Mouse (Mus musculus) embryonic facial prominence, embryonic 15.5 days (tissue): ENCODE measurements at regions not wholly inside any gene's neighbourhood (a gene's known extent, or its start where the extent isn't known, plus 50 kb on each side); places are given as distances from the start of the nearest gene placed in this dataset.

ENCODE experiments used
- ATAC-seq: fragments of 200-750 bp; cut with Nextera tagmentation; 2 replicates; pipeline ENCODE4 v1.8.0; 2017; ENCODE audit warnings: low read depth, moderate TSS enrichment; ENCODE audit not compliant: insufficient number of reproducible peaks, low FRiP score, low TSS enrichment
- H3K27ac ChIP-seq: fragments of 300-500 bp; sonication (generic); replicated peaks from 2 replicates; pipeline ENCODE4 v1.5.1; 2015; ENCODE audit warnings: mild to moderate bottlenecking, inconsistent platforms
- H3K27me3 ChIP-seq: fragments of 300-500 bp; sonication (generic); 2 replicates; pipeline ENCODE4 v1.6.1; 2015; ENCODE audit warnings: inconsistent platforms
- H3K36me3 ChIP-seq: fragments of 300-500 bp; sonication (generic); 2 replicates; pipeline ENCODE4 v1.6.1; 2015; ENCODE audit warnings: mild to moderate bottlenecking, inconsistent platforms
- H3K4me1 ChIP-seq: fragments of 300-500 bp; sonication (generic); 2 replicates; pipeline ENCODE4 v1.6.1; 2015; ENCODE audit warnings: inconsistent platforms
- H3K4me2 ChIP-seq: fragments of 300-500 bp; sonication (generic); replicated peaks from 2 replicates; pipeline ENCODE4 v1.6.1; 2015; ENCODE audit warnings: mild to moderate bottlenecking, inconsistent platforms
- H3K4me3 ChIP-seq: fragments of 300-500 bp; sonication (generic); replicated peaks from 2 replicates; pipeline ENCODE4 v1.5.1; 2015; ENCODE audit warnings: mild to moderate bottlenecking, inconsistent platforms
- H3K9ac ChIP-seq: fragments of 300-500 bp; sonication (generic); 2 replicates; pipeline ENCODE4 v1.6.1; 2015; ENCODE audit warnings: inconsistent platforms
- H3K9me3 ChIP-seq: fragments of 300-500 bp; sonication (generic); replicated peaks from 2 replicates; pipeline ENCODE4 v1.6.1; 2016; ENCODE audit warnings: inconsistent platforms
- WGBS: fragments of 180-500 bp; shearing (Covaris S2); methylation state at CpG from one replicate; pipeline ENCODE4 v1.1.7; 2015; 5-methylcytosine and 5-hydroxymethylcytosine counted together

GRCm38 (mm10) chr11:24613529-24613928 lies 535.7 kb downstream of the Bcl11a start:
- no peak for ATAC-seq
- Histone ChIP-seq H3K36me3 (no peaks in the 10 kb centered on the region), H3K4me2 (no peak overlapping the region), H3K9me3 (no peaks in the 10 kb centered on the region), H3K27ac (no peak overlapping the region), H3K4me1 (no peaks in the 10 kb centered on the region), H3K27me3 (no peaks in the 10 kb centered on the region), H3K4me3 (no peak overlapping the region), H3K9ac (no peak overlapping the region)
- 73% methylated on average over 5 of the region's 5 CpGs for WGBS

DNA sequence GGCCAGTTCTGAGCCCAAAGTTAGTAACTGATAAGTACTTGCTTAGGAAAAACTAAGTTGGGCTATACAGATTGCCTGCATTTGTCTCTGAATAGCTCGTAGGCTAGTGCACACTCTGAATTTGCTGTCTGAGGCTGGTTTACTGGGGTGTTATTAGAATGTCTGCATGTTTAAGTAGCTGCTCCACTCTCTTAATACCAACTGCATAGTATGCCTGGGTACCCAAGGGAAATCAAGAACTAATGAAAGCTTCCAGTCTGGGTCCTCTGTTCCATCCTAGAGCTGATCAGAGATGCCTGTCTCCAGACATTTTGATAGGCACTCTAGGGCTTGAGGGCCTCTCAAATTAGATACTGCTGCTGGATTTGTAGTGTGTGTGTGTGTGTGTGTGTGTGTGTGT lies 537.6 kb downstream of the Bcl11a start:
- no peaks in the 10 kb centered on the region for H3K27me3 ChIP-seq
- H3K4me1 ChIP-seq = no peaks in the 10 kb centered on the region
- H3K36me3 ChIP-seq = no peaks in the 10 kb centered on the region
- no peak overlapping the region for H3K9ac ChIP-seq
- H3K9me3 ChIP-seq = no peaks in the 10 kb centered on the region
- no peak overlapping the region for H3K4me2 ChIP-seq
- no peak overlapping the region for H3K4me3 ChIP-seq
- ATAC-seq = no peak
- WGBS = 83% methylated on average over 1 of the region's 1 CpGs
- no peak overlapping the region for H3K27ac ChIP-seq

DNA sequence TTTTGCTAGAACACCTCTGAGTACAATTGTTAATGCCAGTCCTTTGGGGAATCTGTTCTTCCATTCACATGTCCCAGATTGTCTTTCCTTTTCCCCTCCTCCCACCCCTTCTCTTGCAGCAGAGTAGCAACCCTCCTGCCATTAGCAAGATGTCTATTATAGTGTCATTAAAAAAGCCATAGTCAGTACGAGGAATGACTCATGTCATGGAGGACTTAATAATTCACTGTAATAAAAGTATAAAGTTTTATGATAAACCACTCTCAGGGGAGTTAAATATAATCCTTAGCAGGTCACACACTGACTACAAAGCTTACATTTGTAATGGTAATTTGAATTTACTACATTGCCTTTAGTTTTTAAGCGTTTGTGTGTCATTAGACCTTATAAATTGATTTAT lies 540.7 kb downstream of the Bcl11a start:
- Histone ChIP-seq H3K4me1 (no peaks in the 10 kb centered on the region), H3K9ac (no peak overlapping the region), H3K27ac (no peak overlapping the region), H3K27me3 (no peaks in the 10 kb centered on the region), H3K4me3 (no peak overlapping the region), H3K36me3 (no peaks in the 10 kb centered on the region), H3K9me3 (no peaks in the 10 kb centered on the region), H3K4me2 (no peak overlapping the region)
- 58% methylated on average over 2 of the region's 2 CpGs for WGBS
- no peak for ATAC-seq

DNA sequence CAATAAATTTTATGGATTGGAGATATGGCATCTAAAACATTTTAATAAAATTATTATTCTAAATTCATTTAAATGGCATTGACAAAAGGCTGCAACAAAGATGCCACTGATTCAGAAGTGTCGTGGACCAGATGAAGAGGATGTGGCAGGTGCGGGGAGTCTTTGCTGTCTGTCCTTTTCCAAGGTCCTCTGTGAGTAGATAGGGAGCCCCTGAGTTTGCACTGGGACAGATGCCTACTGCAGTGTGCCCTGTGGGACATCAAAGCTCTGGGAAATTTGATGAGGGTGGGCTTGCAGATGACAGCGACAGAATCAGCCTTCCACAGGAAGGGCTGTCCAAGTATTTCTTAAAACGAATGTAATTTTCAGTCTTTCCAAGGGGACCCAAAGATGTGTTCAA lies 541.2 kb downstream of the Bcl11a start:
- Histone ChIP-seq H3K4me3 (no peak overlapping the region), H3K36me3 (no peaks in the 10 kb centered on the region), H3K27me3 (no peaks in the 10 kb centered on the region), H3K4me1 (no peaks in the 10 kb centered on the region), H3K9ac (no peak overlapping the region), H3K27ac (no peak overlapping the region), H3K9me3 (no peaks in the 10 kb centered on the region), H3K4me2 (no peak overlapping the region)
- ATAC-seq = no peak
- 60% methylated on average over 4 of the region's 4 CpGs for WGBS

GRCm38 (mm10) chr11:24628619-24629018 lies 550.8 kb downstream of the Bcl11a start:
- no peak overlapping the region for H3K9ac ChIP-seq
- H3K4me3 ChIP-seq = no peak overlapping the region
- no peak overlapping the region for H3K27ac ChIP-seq
- 53% methylated on average over 5 of the region's 5 CpGs for WGBS
- no peaks in the 10 kb centered on the region for H3K27me3 ChIP-seq
- no peak for ATAC-seq
- H3K4me2 ChIP-seq = no peak overlapping the region
- no peaks in the 10 kb centered on the region for H3K36me3 ChIP-seq
- H3K4me1 ChIP-seq = no peaks in the 10 kb centered on the region
- no peaks in the 10 kb centered on the region for H3K9me3 ChIP-seq

DNA sequence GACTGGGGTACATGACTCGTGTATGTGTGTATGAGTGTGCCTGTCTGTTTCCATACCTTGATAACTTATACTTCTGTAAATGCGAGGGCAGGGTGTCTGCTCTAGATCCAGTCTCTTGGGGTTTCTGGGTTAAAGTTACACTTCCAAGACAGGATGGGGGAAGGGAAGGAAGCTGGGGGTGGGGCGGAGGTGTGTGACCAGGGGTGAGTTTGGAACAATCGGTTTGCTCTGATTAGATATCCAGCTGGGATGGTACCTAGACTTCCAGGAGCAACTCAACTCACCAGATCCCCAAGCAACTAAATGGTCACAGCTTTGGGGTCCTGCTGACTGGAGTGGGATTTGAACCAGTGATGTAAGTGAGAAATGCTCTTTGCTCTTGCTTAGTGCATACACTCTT lies 551.6 kb downstream of the Bcl11a start:
- H3K36me3 ChIP-seq = no peaks in the 10 kb centered on the region
- H3K27me3 ChIP-seq = no peaks in the 10 kb centered on the region
- no peak overlapping the region for H3K9ac ChIP-seq
- no peak overlapping the region for H3K4me2 ChIP-seq
- H3K4me1 ChIP-seq = no peaks in the 10 kb centered on the region
- H3K27ac ChIP-seq = no peak overlapping the region
- no peaks in the 10 kb centered on the region for H3K9me3 ChIP-seq
- 55% methylated on average over 4 of the region's 4 CpGs for WGBS
- no peak overlapping the region for H3K4me3 ChIP-seq
- ATAC-seq = no peak

DNA sequence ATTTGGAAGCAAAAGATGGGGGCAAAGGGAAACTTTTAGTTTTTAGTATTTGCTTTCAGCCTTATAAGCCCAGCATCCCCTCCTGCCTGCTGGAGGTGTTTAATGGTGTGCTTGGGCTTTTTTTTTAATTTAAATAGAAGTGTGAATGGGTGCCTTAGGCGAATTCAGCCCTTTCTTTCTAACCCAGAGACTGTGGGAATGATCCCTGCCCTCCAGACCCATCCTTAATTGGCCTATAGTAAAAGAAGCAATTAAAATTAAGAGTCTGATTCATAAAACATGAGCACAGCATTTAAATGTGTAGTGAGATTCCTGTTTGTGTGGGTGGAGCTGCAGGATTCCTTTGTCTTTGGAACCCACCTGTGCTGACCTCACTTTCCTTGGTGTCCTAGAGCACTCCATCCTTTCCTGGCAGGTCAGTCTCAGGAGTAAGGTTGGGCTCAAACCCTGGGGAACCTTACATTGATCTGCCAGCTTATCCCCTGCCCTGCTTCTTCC lies 552.6 kb downstream of the Bcl11a start:
- 47% methylated on average over 1 of the region's 1 CpGs for WGBS
- H3K4me1 ChIP-seq = no peaks in the 10 kb centered on the region

DNA sequence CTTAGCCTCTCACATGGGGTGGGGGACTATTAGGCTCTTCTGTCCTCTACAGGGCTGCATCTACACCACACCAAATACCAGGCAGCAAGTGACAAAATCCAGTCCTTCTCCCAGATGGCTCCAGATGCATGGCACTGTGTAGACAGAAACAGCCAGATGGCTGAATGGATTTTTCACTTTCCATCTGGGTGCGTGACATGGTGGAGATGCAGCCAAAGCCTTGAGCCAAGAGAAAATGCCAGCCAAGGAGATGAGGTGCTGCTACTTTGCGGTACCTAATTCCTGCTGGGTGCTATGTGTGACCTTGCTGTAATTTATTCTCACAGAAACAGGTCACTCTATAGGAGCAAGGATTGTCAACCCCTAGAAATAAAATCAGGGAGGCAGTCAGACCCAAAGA lies 553.8 kb downstream of the Bcl11a start:
- H3K36me3 ChIP-seq = no peaks in the 10 kb centered on the region
- no peak overlapping the region for H3K4me3 ChIP-seq
- no peak overlapping the region for H3K9ac ChIP-seq
- H3K9me3 ChIP-seq = no peaks in the 10 kb centered on the region
- WGBS = 88% methylated on average over 2 of the region's 2 CpGs
- no peak overlapping the region for H3K4me2 ChIP-seq
- H3K4me1 ChIP-seq = no peaks in the 10 kb centered on the region
- H3K27ac ChIP-seq = no peak overlapping the region
- ATAC-seq = no peak
- no peaks in the 10 kb centered on the region for H3K27me3 ChIP-seq

More for the DNA sequence above, 552.6 kb downstream of the Bcl11a start:
- Histone ChIP-seq H3K27ac (no peak overlapping the region), H3K4me2 (no peak overlapping the region), H3K4me3 (no peak overlapping the region), H3K9me3 (no peaks in the 10 kb centered on the region), H3K9ac (no peak overlapping the region), H3K36me3 (no peaks in the 10 kb centered on the region), H3K27me3 (no peaks in the 10 kb centered on the region)
- ATAC-seq = no peak

- Histone ChIP-seq H3K9ac (no peak overlapping the region), H3K4me1 (no peaks in the 10 kb centered on the region), H3K27ac (no peak overlapping the region), H3K36me3 (no peaks in the 10 kb centered on the region), H3K9me3 (no peaks in the 10 kb centered on the region), H3K27me3 (no peaks in the 10 kb centered on the region), H3K4me3 (no peak overlapping the region), H3K4me2 (no peak overlapping the region)
- no peak for ATAC-seq
- WGBS = 86% methylated on average over 4 of the region's 4 CpGs
Measured at GRCm38 (mm10) chr11:24636716-24637115, 558.9 kb downstream of the Bcl11a start.

DNA sequence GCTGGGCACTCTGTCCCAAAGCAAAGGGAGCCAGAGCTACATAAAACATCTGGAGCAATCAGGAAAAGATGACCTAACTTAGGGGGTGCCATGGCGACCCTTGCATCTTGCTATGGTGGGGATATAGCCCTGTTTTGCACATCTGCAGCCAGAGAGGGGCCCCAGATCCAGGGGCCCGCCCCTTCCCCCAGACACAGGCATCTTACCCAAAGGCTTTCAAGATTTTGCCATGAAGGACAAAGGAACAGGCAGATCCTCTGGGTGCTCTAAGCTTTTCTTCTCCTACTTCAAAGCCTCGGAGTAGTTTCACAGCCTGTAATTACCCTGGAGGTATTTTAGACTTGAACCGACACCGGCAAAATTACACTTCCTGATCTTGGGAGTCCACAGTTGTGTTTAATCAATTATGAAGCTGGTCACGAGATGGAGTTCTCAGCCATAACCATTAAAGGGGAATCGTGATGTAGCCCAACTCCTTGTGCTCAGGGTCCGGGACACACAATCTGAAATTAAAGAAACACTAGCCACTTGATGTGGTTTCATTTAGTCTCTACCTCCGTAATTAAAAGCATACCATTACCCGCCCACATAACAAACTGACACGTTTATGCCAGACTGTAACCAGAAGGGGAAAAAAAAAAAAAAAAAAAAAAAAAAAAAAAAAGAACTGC lies 565.7 kb downstream of the Bcl11a start:
- Histone ChIP-seq H3K9ac (no peak overlapping the region), H3K36me3 (no peaks in the 10 kb centered on the region), H3K27ac (peak overlapping the region; percentile 51; the same call in 1 of the 2 replicates), H3K4me3 (peak overlapping the region; percentile 10; the same call in 1 of the 2 replicates), H3K4me2 (peak overlapping the region; percentile 38), H3K9me3 (no peaks in the 10 kb centered on the region), H3K4me1 (peaks cover 13% of the 10 kb centered on the region), H3K27me3 (no peaks in the 10 kb centered on the region)
- ATAC-seq = peak; percentile 56; the same call in 1 of the 2 replicates
- 7% methylated on average over 11 of the region's 11 CpGs for WGBS

DNA sequence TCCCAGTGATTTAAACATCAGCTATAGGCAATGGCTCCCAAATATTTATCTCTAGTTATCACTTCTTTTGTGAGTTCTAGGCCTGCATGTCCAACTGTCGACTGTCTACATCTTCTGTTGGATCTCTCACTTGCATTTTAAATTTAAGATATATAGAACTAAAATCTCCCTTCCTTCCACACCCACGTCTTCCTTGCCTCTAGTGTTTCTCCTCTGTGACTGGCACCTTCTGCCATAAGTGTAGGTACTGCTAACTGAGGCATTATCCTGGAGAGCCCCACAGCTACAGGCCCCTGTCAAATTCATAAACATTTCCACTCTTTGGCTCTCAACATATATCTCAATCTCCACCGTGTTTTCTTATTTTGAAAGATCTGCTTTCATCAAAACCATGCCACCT lies 575.0 kb downstream of the Bcl11a start:
- H3K27ac ChIP-seq = no peak overlapping the region
- 69% methylated on average over 3 of the region's 3 CpGs for WGBS
- H3K4me2 ChIP-seq = no peak overlapping the region
- H3K4me1 ChIP-seq = no peaks in the 10 kb centered on the region
- no peak for ATAC-seq
- no peaks in the 10 kb centered on the region for H3K36me3 ChIP-seq
- H3K4me3 ChIP-seq = no peak overlapping the region
- no peak overlapping the region for H3K9ac ChIP-seq
- no peaks in the 10 kb centered on the region for H3K9me3 ChIP-seq
- H3K27me3 ChIP-seq = no peaks in the 10 kb centered on the region

GRCm38 (mm10) chr11:24664082-24664481 lies 586.2 kb downstream of the Bcl11a start:
- Histone ChIP-seq H3K4me3 (no peak overlapping the region), H3K9me3 (no peaks in the 10 kb centered on the region), H3K27me3 (no peaks in the 10 kb centered on the region), H3K4me2 (no peak overlapping the region), H3K4me1 (no peaks in the 10 kb centered on the region), H3K36me3 (no peaks in the 10 kb centered on the region), H3K9ac (no peak overlapping the region), H3K27ac (no peak overlapping the region)
- no peak for ATAC-seq
- WGBS = 79% methylated on average over 4 of the region's 4 CpGs
